Mouse (Mus musculus): ENCODE data around the gene Sdhaf4. TPM values are rescaled to one million over a fixed set of nuclear protein-coding genes. Genes with fewer than 3 reads are reported as not detected.

Sdhaf4 gene
- polyA plus RNA-seq, 1 experiment from 2014 or later: 109 TPM

GRCm38 (mm10) chr1:23948290-23948689, 57.2 kb downstream of the Sdhaf4 start:
- Histone ChIP-seq H3K4me2 (no peak overlapping the region), H3K4me3 (no peak overlapping the region), H3K9me3 (no peaks in the 10 kb centered on the region), H3K4me1 (replicated peaks) (peaks cover 6% of the 10 kb centered on the region), H3K36me3 (no peaks in the 10 kb centered on the region), H3K27me3 (no peaks in the 10 kb centered on the region), H3K9ac (no peak overlapping the region), H3K27ac (no peak overlapping the region)
- no peak for ATAC-seq (ENCODE audit: low FRiP score)
- WGBS: 66% methylated on average over 7 of the region's 7 CpGs

Other genes starting within 250 kb of the Sdhaf4 start
- gene B3gat2, start 243.9 kb downstream of the Sdhaf4 start, polyA plus RNA-seq (2015; fragmentation: Nextera tagmentation; extraction: Ambion mirVana): 13.8 and 16.0 TPM in 2 replicates
- gene Smap1, start 83.3 kb downstream of the Sdhaf4 start, polyA plus RNA-seq (2015; fragmentation: Nextera tagmentation; extraction: Ambion mirVana): 75.1 and 77.3 TPM in 2 replicates
- 31.3 and 31.5 TPM in 2 replicates for gene Fam135a, start 94.7 kb upstream of the Sdhaf4 start, polyA plus RNA-seq (2015; fragmentation: Nextera tagmentation; extraction: Ambion mirVana)
- 5.9 and 13.1 TPM in 2 replicates for gene Col9a1, start 172.0 kb upstream of the Sdhaf4 start, polyA plus RNA-seq (2015; fragmentation: Nextera tagmentation; extraction: Ambion mirVana)

Data from hindbrain, embryonic 13.5 days (tissue).